Mouse (Mus musculus): ENCODE results near the gene Rapgef5. TPM values are rescaled to one million over a fixed set of nuclear protein-coding genes. Genes with fewer than 3 reads are reported as not detected.

The Rapgef5 gene
- polyA plus RNA-seq, 1 experiment, result 0.01 TPM

DNA sequence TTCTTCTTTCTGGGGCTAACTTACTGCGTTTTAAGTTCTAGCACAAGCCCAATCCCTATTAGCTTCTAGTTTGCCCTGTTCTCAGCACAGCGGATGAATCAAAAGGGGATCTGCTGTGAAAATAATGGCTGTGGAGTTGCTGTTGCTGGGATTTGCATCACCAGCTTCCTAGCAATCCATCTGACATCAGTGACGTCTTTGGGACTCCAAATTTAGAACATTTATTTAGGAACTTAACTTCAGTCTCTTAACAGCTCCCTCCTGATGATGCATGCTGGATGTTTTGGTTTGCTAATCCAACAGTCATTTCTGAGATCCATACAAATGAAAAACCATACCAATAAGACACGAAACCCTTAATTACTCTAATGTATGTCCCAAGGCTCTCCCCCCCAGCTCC lies 289.3 kb downstream of the Rapgef5 start:
- peaks cover 13% of the 10 kb centered on the region for H3K27me3 ChIP-seq (ENCODE audit: control insufficient read depth)
- H3K4me3 ChIP-seq (replicated peaks), result no peak overlapping the region
- TF ChIP-seq GATA1 (IDR thresholded peaks at IDR 0.05; ENCODE audit: low read length) (no peak), TAL1 (IDR thresholded peaks at IDR 0.05; ENCODE audit: low read length) (no peak)
- H3K36me3 ChIP-seq (ENCODE audit: control insufficient read depth), result no peaks in the 10 kb centered on the region
- H3K4me1 ChIP-seq (ENCODE audit: control insufficient read depth), result no peaks in the 10 kb centered on the region
- no peaks in the 10 kb centered on the region for H3K9me3 ChIP-seq (ENCODE audit: control insufficient read depth, low read length)

GRCm38 (mm10) chr12:117806007-117806451 lies 289.8 kb downstream of the Rapgef5 start:
- peaks cover 13% of the 10 kb centered on the region for H3K27me3 ChIP-seq (ENCODE audit: control insufficient read depth)
- H3K4me3 ChIP-seq (replicated peaks), result no peak overlapping the region
- H3K36me3 ChIP-seq (ENCODE audit: control insufficient read depth), result no peaks in the 10 kb centered on the region
- TF ChIP-seq TAL1 (IDR thresholded peaks at IDR 0.05; ENCODE audit: low read length) (no peak), GATA1 (IDR thresholded peaks at IDR 0.05; ENCODE audit: low read length) (no peak)
- no peaks in the 10 kb centered on the region for H3K9me3 ChIP-seq (ENCODE audit: control insufficient read depth, low read length)
- no peaks in the 10 kb centered on the region for H3K4me1 ChIP-seq (ENCODE audit: control insufficient read depth)

- H3K27me3 ChIP-seq (ENCODE audit: control insufficient read depth), result peaks cover 13% of the 10 kb centered on the region
- no peak overlapping the region for H3K4me3 ChIP-seq (replicated peaks)
- no peaks in the 10 kb centered on the region for H3K9me3 ChIP-seq (ENCODE audit: control insufficient read depth, low read length)
- H3K36me3 ChIP-seq (ENCODE audit: control insufficient read depth), result no peaks in the 10 kb centered on the region
- TF ChIP-seq GATA1 (IDR thresholded peaks at IDR 0.05; ENCODE audit: low read length) (no peak), TAL1 (IDR thresholded peaks at IDR 0.05; ENCODE audit: low read length) (no peak)
- H3K4me1 ChIP-seq (ENCODE audit: control insufficient read depth), result no peaks in the 10 kb centered on the region
These were observed 290.2 kb downstream of the Rapgef5 start for GRCm38 (mm10) chr12:117806470-117806869.

DNA sequence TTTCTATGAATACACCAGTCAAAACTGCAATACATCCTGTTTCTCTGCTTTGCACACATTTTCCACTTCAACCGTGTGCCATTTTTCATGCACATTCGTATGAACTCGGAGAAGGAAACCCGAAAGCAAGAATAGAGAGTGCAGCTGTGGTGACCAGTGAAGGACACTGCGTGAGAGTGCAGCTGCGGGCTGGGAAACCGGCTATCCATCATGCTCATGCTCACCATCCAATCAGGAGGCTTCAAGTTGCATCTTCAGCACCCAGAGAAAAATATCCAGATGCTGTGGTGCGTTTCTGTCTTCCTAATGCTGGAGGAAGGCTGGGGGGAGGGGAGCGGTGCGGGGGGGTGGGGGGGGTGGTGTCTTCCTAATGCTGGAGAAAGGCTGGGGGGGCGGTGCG lies 291.4 kb downstream of the Rapgef5 start:
- TF ChIP-seq TAL1 (IDR thresholded peaks at IDR 0.05; ENCODE audit: low read length) (no peak), GATA1 (IDR thresholded peaks at IDR 0.05; ENCODE audit: low read length) (no peak)
- no peak overlapping the region for H3K4me3 ChIP-seq (replicated peaks)
- H3K36me3 ChIP-seq (ENCODE audit: control insufficient read depth), result no peaks in the 10 kb centered on the region
- H3K9me3 ChIP-seq (ENCODE audit: control insufficient read depth, low read length), result no peaks in the 10 kb centered on the region
- peaks cover 13% of the 10 kb centered on the region for H3K27me3 ChIP-seq (ENCODE audit: control insufficient read depth)
- no peaks in the 10 kb centered on the region for H3K4me1 ChIP-seq (ENCODE audit: control insufficient read depth)

DNA sequence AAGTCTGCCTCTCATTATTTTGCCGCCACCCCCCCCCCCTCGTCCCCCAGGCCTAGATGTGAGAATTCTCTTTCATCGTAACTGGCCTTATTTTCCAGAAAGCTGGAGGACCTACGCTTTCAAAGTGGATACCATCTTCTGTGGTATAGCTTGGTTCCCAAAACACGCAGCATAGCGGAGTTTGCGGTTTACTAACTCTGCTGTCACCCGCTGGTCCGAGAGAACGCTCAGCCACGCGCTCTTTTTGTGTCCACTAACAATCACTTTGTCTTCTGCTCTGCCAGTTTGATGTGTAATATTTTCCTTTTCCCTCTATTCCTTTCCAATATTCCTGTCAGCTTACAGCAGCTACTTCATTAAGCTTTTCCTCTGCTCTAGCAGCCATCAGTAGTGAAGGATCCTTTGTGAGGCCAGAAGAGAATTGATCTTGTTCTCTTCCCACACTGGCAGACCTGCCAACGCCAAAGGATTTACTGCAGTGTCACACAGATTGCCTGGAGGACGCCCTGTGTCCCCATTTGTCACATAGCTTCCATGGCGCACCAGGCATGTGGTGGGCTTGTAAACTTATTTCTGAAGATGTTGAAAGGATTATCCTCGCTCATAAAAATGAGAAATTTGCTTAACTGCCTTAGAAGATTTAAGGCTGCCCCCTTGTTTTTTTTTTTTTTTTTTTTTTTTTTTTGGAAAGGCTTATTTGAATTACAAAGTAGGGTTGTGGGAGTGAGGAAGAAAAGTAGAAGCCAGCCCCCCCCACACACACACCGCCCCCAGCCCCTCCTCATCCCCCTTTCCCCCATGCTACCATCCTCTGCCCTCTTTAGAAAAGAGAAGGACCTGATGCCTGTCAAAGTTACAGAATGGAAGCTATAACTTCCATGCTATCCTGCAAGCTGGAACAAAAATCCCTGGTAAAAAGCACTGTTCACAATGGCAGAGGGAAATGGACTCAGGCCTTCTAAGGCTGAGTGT lies 292.4 kb downstream of the Rapgef5 start:
- H3K36me3 ChIP-seq (ENCODE audit: control insufficient read depth), result no peaks in the 10 kb centered on the region
- H3K4me1 ChIP-seq (ENCODE audit: control insufficient read depth), result no peaks in the 10 kb centered on the region
- H3K27me3 ChIP-seq (ENCODE audit: control insufficient read depth), result peaks cover 13% of the 10 kb centered on the region
- no peaks in the 10 kb centered on the region for H3K9me3 ChIP-seq (ENCODE audit: control insufficient read depth, low read length)
- TF ChIP-seq GATA1 (IDR thresholded peaks at IDR 0.05; ENCODE audit: low read length) (no peak), TAL1 (IDR thresholded peaks at IDR 0.05; ENCODE audit: low read length) (no peak)
- no peak overlapping the region for H3K4me3 ChIP-seq (replicated peaks)
